Mouse (Mus musculus) common myeloid progenitor, adult 5-6 weeks (primary cell): ENCODE measurements around the gene Pou2f3. TPM values are rescaled to one million over a fixed set of nuclear protein-coding genes. Genes with fewer than 3 reads are reported as not detected.

Source experiments
- ATAC-seq: replicated peaks from 2 replicates; pipeline ENCODE4 v1.8.0; 2016; ENCODE audit warnings: low read depth, mild to moderate bottlenecking, moderate TSS enrichment, inconsistent platforms; ENCODE audit not compliant: poor library complexity, severe bottlenecking
- total RNA-seq: library from RNA; stranded (forward); fragments of 200-1000, 187-1606 nt; gene quantifications from 2 replicates; pipeline ENCODE4 v1.2.3, GENCODE M21; 2017

The Pou2f3 gene
- total RNA-seq, 1 experiment from 2014 or later: not detected

DNA sequence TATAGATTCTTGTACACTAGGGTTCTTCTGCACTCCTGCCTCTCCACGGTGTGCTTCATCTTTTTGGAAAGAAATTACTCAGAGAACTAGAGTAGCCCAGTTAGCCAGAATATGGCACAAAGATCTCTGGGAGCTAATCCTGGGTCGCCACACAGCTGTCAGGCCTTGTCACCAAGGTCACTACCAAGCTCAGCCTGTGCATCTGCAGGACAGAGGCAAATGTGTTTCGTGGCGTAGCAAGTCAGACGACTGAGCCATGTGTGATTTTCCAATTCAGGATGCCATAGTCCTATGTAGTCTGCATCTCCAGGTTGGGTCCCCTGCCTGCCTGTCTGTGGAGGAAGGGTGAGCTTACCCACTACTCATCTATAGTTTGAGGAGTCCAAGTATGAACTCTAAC is 22.9 kb upstream of the Pou2f3 start:
- ATAC-seq: no peak

DNA sequence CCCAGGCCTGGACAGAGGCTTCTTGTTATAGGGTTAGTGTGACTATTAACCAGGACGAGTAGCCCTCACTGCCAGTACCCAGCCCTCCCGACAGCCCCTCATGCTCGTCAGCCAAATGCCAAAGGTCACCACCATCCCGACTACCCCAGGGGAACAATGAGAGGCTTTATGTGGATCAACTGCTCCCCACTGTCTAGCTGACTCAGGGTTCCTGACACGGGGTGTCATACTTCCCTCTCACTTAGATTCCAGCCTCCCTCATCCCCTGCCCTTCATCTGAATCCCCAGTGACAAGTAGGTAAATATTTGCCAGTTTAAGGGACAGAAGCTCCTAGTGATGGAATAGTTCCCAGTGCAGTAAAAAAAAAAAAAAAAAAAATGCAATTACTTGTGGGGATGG is 22.1 kb upstream of the Pou2f3 start:
- ATAC-seq: no peak

DNA sequence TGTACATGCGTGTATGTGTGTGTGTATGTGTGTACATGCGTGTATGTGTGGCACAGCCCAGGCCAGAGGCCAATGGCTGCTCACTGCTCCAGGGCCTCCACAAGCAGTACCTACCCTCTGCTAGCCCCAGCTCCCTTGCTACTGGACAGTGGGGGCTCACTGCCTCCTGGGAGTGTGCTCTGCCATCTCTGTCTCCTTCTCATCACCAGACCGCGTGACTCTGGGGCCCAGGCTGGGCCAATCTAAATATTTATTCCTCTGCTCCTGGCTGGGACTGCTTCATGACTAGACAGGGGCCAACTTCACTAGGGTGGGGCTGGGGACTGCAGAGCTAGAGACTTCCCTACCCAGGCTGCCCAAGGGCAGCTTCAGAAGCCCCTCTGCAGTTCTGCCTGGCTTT is 21.6 kb upstream of the Pou2f3 start:
- no peak for ATAC-seq

DNA sequence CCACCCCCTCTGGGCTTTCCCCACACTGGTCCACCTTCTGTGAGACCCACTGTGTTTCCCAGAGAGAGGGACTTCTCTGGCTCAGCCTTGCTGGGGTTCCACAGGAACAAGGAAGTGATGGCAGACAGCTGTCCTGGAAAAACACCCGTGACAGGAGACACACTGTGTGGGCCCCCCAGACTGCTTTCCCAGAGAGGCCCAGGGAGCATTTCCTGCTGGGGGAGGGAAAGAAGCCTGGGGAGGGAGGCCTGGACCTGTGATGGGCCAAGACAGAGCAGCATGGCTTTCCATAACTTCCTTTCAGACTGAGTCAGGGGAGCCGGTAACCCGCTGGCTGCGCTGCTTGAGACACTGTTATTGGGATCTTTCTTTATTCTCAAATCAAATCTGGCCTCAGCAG is 20.7 kb upstream of the Pou2f3 start:
- ATAC-seq: no peak

DNA sequence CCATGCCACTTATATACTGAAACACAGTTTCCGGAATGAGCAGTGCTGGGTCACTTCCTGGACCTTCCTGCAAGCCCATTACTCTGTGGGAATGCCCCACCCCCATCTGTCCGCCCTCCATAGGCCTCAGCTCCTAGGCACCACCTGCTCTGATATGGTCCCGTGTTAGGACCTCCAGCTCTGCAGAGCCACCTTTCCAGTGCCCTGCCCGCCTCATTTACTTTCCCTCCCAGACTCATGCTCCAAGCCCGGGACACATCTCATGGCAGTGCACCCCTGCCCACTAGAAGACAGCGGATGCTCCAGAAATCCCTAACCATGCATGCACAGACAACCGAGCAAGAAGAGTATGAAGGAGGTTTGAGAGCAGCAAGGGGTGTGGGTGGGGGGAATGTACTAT is 19.8 kb upstream of the Pou2f3 start:
- no peak for ATAC-seq

DNA sequence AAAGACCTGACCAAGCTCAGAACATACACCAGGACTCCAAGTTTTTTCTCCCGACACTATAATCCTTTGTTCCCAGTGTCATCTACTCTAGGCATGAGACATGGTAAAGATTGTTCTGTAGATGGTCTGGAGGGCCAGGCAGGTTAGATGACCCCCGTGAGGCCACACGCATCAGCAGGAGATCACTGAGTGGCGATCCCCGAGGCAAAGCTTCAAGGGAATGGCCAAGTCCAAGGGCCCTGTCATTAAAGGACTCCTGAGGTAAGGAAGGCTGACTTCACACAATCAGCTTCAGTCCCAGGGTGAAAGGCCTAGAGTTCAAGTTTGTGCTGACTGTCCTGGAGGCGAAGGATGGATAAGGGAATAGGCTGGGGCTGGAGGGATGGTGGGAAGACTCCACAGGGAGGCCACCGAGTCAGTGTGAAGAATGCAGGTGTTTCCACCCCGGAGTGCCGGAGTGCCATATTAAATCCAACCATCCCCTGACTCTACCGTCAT is 19.3 kb upstream of the Pou2f3 start:
- ATAC-seq: no peak

DNA sequence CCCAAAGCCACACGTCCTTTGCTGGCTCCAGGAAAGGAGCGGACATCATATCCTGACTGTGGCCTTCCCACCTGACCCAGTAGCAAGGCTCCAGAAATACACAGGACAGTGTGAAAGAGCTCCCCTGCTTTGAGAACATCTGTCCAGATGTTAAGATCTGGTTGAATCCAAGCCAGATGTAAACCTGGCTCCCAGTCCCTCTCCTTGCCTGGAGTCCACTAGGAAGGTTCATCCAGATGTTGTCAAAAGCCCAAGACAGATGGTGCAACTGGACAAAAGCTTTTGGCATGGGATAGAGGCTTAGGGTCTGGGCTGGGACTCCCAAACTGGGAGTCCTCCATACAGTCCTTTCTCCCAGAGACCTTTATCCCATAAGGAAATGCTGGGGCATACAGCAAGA is 18.6 kb upstream of the Pou2f3 start:
- ATAC-seq: no peak

DNA sequence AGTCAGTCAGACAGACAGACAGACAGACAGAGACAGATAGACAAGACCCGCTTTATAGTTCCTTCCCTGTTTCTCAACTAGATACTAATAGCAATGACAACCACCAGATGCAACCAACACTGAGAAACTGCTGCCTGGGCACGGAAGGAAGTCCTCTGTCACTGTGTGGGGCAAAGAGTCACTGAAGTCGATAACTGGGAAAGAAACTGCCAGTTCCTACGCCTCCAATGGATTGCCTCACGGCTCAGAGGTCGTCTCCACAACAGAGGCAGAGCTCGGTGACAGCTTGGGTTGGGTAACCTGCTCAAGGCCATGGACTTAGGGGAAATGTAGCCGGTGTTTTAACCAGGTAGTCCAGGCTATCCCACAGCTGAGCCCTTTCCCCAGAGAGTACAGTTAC is 17.5 kb upstream of the Pou2f3 start:
- ATAC-seq: 0 out of 2 replicates have a peak, but pooled peaks have one; percentile 20

DNA sequence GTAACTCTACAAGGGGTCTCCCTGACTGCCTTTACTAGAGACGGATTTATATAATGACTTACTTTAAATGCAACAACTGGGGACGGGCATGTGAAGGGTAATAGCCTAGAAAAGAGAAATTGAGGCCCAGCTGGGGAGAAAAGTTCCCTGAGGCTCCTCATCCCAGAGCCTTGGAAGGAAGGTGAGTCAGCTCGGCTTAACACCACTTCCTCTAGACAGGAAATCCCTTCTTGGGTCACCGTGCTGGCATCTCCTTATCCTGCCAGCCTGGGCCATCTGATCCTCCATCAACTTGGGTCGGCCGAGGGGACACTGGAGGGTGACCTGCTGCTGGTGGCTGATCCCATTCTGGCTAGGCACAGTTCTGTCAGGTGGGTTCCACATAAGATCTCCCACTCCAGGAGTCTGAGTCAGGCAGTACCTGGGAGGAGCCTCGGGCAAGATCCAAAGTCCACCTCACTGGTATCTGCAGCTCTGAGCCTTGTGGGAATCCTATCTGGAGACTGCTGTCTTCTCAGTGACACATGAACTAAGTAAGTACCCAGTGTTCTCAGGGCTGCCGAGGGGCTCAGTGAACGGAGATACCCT is 16.5 kb upstream of the Pou2f3 start:
- ATAC-seq: no peak

DNA sequence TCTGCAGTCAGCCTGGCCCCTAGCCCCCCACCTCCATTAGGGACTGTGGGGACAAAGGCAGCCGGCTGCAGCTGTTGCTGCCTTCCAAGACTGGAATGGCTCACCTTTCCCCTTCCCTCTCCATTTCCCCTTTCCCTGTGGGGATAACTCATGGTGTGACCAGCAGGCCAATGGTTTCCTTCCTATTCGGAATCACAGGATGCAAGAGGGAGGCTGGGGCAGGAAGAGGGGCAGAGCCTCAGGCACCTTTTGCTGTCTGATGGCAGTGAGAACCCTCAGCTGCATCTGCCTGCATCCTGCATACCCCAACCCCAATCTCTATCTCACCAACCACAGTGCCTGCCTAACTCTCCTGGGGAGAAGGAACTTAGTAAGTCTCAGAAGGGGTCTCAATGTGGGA is 15.3 kb upstream of the Pou2f3 start:
- ATAC-seq: no peak

DNA sequence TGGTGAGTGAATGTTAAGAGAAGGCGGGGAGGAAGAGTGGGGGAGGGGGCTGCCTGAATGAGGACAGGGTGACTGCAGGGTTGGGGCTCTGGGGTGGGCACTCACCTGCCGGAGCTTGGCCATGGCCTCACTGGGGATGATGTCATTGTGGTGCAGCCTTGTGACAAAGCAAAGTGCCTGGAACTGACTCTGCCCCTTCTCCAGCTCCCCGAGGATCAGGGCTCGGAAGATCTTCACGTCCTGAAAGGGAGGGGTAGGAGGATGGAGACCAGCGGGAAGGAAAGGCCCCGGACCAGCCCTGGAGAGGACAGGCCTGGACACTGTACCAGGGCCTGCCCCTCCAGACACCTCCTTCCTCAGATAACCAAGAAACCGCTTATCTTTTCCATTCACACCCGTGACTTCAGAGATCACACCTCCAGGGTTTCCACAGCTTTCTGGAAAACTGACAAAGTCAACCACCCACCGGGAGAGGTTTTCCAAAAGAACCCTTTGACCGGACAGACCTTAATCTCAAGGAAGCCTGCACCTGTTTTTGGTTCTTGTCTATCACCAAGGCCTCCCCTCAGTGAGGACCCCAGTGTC is 14.7 kb upstream of the Pou2f3 start:
- ATAC-seq: no peak

DNA sequence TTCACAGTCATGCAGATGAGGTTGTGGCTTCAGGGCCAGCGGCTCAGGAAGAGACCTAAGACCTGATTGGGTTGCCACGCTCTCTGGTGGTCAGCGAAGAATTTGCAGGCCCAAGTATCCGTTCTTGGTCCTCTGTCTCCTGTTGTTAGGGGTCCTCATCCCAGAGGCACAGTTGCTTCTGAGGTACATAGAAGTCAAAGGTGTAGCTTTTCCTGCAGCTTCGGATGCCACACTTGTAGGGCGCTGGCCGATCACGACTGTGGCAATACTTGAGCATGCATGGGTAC is 12.2 kb upstream of the Pou2f3 start:
- ATAC-seq: no peak

DNA sequence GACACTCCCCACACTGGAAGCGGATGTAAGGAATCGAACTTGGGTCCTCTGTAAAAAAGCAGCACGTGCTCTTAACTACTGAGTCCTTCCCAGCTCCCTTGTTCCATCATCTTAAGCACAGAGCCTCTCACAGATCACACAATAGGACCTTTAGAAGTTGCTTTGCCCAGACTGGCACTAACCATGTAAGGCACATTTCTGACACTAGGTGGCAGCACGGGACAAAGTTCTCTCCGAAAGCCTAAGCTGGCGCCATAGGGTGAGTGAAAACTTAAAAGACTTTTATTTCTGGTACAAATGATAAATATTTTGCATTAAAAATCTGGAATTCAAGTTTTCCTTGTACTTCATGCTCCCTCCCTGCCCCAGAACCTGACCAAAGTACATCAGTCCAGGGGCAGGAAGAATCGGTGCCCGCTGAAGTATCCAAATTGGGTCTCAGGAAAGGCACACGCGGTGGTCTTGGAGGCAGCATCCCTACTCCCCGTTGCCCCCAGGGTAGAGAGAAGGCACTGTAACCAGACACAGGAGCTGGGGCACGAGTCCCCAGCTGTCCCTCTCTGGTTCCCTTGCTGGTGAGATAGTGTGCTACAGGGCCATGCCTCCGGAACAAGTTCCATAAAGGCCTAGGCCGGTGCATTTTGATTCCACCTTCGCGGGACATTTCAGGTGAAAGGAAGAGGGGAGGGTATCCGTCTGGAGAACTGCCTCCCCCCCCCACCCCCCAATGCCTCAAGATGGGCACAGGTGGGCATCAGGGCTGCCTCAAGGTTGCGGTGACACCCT is 11.7 kb upstream of the Pou2f3 start:
- peak; percentile 78 for ATAC-seq

DNA sequence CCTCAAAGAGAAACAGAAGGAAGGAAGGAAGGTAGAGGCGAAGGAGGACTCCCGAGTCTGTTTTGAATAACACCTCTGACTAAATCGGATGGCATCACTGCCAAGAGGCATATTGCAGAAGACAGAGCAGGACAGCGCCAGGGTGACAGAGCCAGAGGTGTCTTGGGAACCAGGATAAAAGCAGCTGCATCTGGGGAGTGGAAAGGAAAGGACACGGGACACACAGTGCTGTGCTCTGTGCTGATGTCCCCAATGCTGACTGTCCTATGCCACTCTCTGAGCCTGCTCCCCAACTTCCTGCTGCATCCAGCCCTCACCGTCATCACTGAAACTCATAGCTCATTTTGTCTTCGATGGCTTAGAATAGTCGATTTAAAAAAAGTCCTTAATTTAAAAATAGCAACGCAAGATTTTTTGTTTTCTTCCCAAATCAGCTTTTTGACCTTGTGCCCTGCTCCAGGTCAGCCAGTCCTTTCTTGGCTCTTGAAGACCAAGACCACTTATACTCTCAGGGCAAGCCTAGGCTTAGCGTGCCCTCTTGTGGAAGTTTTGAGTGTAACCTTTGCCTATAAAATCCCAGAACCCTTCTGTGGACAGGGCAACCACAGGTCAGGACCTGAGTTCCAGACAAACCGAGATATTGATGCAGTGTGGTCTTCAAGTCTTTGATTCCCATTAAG is 742 bp upstream of the Pou2f3 start:
- ATAC-seq: peak; percentile 58; the same call in 1 of the 2 replicates

DNA sequence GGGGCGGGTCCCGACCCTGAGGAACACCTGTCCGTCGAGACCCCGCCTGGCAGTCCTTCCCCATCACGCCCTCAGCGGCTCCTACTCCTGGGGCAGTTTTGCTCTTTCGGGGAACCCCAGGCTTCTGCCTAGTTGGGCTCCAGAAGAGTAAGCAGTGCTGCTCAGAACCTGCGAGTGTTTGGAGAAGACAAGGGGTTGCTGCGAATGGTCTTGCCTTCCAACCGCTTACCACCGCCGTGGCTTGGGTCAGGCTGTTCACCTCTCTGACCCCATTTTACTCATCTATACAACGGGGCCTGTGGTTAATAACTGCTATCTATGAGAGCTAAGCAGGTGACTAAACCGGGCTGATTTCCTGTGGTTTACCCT is 4.2 kb downstream of the Pou2f3 start:
- ATAC-seq: no peak

DNA sequence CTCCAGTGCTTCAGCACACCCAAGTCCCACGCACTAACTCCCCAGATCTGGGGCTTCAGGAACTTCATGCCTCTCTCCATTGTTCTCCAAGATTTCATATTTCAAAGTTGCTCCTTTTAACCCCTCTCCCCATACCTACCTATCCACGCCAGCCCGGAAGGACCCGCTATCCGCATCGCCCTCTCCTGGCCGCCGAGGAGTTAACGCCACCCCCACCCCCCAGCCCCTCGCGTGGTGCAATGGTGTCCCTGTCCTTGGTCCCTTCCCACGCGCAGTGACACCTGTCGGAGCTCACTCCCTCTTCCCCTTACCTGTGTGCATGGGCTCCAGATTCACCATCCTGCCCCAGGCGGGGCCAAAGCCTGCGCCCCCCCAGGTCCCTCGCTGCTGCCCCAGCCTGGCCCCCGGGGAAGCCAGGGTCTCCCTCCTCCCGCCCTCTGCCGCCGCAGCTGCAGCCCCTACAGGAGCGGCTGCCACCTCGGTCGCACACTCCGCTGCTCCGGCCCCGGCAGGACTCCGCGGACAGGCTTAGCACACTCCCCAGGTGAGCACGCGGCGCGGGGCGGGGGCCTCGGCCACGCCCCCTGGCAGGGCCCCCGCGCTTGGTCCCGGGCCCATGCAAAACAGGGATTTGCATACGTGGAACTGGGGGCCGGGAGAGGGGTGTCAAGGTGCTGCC is 4.7 kb downstream of the Pou2f3 start:
- 0 out of 2 replicates have a peak, but pooled peaks have one; percentile 15 for ATAC-seq

DNA sequence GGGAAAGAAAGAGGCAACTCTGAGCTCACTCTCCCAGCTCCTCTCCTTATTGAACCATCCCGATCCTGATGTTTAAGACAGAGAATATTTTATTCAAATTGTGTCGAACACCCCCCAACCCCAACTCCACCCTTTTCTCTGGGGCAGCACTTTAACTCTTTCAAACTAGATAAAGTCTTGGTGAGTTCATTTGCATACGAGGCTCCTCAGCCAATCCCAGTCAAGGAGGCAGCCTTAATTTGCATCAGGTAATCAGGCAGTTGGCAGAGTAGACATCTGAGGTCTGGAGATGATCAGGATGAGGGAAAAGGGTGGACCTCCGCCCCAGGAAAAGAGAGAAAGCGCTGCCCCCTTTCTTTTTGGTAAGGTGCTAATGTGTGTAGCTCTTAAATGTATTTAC is 10.0 kb downstream of the Pou2f3 start:
- 0 out of 2 replicates have a peak, but pooled peaks have one; percentile 32 for ATAC-seq

DNA sequence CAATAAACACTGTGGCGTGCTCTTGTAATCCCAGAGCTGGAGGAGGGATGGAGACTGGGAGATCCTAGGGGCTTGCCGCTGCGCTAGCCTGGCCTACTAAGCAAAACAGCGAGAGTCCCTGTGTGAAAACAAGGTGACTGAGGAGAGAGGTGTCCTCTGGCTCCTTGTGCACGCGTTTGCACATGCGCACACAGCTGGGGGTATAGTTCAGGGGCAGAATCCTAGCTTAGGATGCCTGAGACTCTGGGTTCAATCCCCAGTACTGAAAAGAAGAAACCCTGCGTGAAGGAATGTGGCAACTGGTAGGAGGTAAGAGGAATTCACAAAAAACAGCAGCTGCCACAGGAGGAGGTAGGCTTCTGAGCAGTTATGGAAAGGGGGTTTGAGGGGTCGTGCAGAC is 16.2 kb downstream of the Pou2f3 start:
- no peak for ATAC-seq

DNA sequence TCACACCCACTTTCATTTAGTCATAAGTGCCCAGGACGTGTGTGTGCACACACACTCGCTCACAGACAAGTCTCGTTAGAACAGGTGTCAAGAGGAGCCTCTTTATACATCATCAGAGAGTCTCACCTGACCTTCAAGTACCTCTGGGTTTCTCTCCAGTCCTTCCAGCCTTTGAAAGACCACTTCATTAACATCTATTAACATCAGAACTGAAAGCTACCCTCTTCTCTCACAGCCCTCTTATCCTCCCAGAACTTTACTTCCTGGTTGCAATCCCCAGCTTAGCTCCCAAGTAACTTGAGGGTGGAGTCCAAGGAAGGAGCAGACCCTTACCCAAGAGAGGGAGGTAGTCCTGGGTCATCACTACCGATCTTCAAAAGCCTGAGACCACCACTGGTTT is 18.6 kb downstream of the Pou2f3 start:
- ATAC-seq: no peak

DNA sequence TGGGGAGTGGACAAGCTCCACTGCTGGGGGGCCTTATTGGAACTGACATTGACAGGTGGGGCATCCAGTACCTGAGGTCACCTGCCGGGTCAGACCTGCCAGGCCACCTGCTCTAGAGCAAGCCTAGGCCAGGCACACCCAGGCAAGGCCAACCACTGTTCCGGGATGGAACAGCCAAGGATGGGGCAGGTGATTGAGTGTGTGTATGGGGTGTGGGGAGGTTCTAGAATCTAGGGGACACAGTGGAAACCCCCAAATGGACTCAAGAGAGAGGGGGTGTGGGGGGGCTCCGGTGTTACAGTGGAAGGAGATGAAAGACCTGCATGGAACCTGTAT is 21.2 kb downstream of the Pou2f3 start:
- ATAC-seq: no peak
